Mouse (Mus musculus): ENCODE data around the gene Aagab.

GRCm38 (mm10) chr9:63648520-63648918 lies 46.1 kb downstream of the Aagab start:
- TF ChIP-seq CTCF (IDR thresholded peaks at IDR 0.05; ENCODE audit: extremely low read depth, insufficient read length, insufficient replicate concordance, low read depth, low read length), result no peak
- TF ChIP-seq POLR2A (IDR thresholded peaks at IDR 0.05; ENCODE audit: low read depth, low read length), result no peak

All from small intestine, adult 2 months (tissue).